Mouse (Mus musculus) CH12.LX (cell line): Measurements from ENCODE around the gene Atmin. TPM values are rescaled to one million over a fixed set of nuclear protein-coding genes. Genes with fewer than 3 reads are reported as not detected.

Experiments used
- DNase-seq: peaks from one replicate; pipeline ENCODE4 v3.0.0-alpha.2; 2013; ENCODE audit errors: extremely low read depth
- H3K27ac ChIP-seq: 2 replicates; pipeline ENCODE4 v1.5.1; 2012; ENCODE audit warnings: low read depth, mild to moderate bottlenecking, control low read depth, moderate library complexity; ENCODE audit not compliant: insufficient read depth
- H3K27me3 ChIP-seq: replicated peaks from 2 replicates; pipeline ENCODE3; 2012; ENCODE audit warnings: inconsistent platforms
- H3K36me3 ChIP-seq, 2 experiments: replicated peaks in 1 of 2; 2 replicates each; pipeline versions ENCODE3 to v1.6.1; 2012; ENCODE audit warnings: inconsistent platforms in 1 of 2, low read length in 1 of 2, mild to moderate bottlenecking in 1 of 2, mixed read lengths in 1 of 2, moderate library complexity in 1 of 2; ENCODE audit not compliant: control insufficient read depth in 1 of 2, insufficient read depth in 1 of 2
- H3K4me1 ChIP-seq, 2 experiments: 2 replicates each; pipeline ENCODE4 v1.6.1; 2012; ENCODE audit warnings: inconsistent platforms in 1 of 2, moderate library complexity in 1 of 2; ENCODE audit not compliant: insufficient read depth in 2 of 2, control insufficient read depth in 1 of 2
- H3K4me2 ChIP-seq: 2 replicates; pipeline ENCODE4 v1.6.1; 2012; ENCODE audit warnings: low read depth, mild to moderate bottlenecking, control low read depth; ENCODE audit not compliant: poor library complexity, insufficient read depth, severe bottlenecking
- H3K4me3 ChIP-seq, 3 experiments: fragments of 150-350 bp in 1 of 3; sonication (generic) in 1 of 3; replicated peaks in 1 of 3; 2 replicates each; pipeline versions ENCODE3 to v1.5.1; 2011 to 2012; ENCODE audit warnings: low read depth in 2 of 3, low read length in 2 of 3, mild to moderate bottlenecking in 2 of 3, moderate library complexity in 2 of 3, control low read depth in 1 of 3, improper control_type of control experiment in 1 of 3, inconsistent platforms in 1 of 3, mixed read lengths in 1 of 3; ENCODE audit not compliant: poor library complexity in 1 of 3
- H3K79me2 ChIP-seq: replicated peaks from 2 replicates; pipeline ENCODE4 v1.6.1; 2012; ENCODE audit warnings: mild to moderate bottlenecking, moderate library complexity; ENCODE audit not compliant: control insufficient read depth, poor library complexity, insufficient read depth, severe bottlenecking; ENCODE audit errors: extremely low read depth
- H3K9ac ChIP-seq: 2 replicates; pipeline ENCODE4 v1.6.1; 2012; ENCODE audit warnings: low read depth, mild to moderate bottlenecking, control low read depth, moderate library complexity; ENCODE audit not compliant: insufficient read depth
- H3K9me3 ChIP-seq: replicated peaks from 2 replicates; pipeline ENCODE3; 2012; ENCODE audit warnings: low read length, inconsistent platforms, mixed read lengths
- CHD1 ChIP-seq: IDR thresholded peaks from 2 replicates; pipeline ENCODE4 v1.6.1; 2012; ENCODE audit warnings: low read depth, low read length, improper control_type of control experiment, inconsistent platforms
- CHD2 ChIP-seq: IDR thresholded peaks from 2 replicates; pipeline ENCODE4 v1.6.1; 2011; ENCODE audit warnings: low read length, improper control_type of control experiment
- E2F4 ChIP-seq: IDR thresholded peaks from 2 replicates; pipeline ENCODE4 v1.6.1; 2011; ENCODE audit warnings: low read depth, low read length, improper control_type of control experiment; ENCODE audit not compliant: insufficient replicate concordance
- ELF1 ChIP-seq: IDR thresholded peaks from 2 replicates; pipeline ENCODE4 v1.6.1; 2014; ENCODE audit warnings: low read depth, mild to moderate bottlenecking, inconsistent platforms, low read length, improper control_type of control experiment
- HCFC1 ChIP-seq: IDR thresholded peaks from 2 replicates; pipeline ENCODE4 v1.6.1; 2012; ENCODE audit warnings: low read depth, mild to moderate bottlenecking, inconsistent platforms, low read length, improper control_type of control experiment
- IRF4 ChIP-seq: IDR thresholded peaks from 2 replicates; pipeline ENCODE4 v1.6.1; 2014; ENCODE audit warnings: low read depth, mild to moderate bottlenecking, inconsistent platforms, low read length, improper control_type of control experiment
- JUN ChIP-seq: IDR thresholded peaks from 2 replicates; pipeline ENCODE4 v1.6.1; 2011; ENCODE audit warnings: low read depth, mild to moderate bottlenecking, low read length, improper control_type of control experiment, moderate library complexity; ENCODE audit not compliant: insufficient read depth
- JUND ChIP-seq: conservative IDR thresholded peaks from 2 replicates; pipeline ENCODE4 v1.6.1; 2011; ENCODE audit warnings: low read depth, low read length, improper control_type of control experiment
- KAT2A ChIP-seq: IDR thresholded peaks from 2 replicates; pipeline ENCODE4 v1.6.1; 2012; ENCODE audit warnings: low read length, improper control_type of control experiment, inconsistent platforms; ENCODE audit not compliant: insufficient replicate concordance
- MAZ ChIP-seq: IDR thresholded peaks from 2 replicates; pipeline ENCODE4 v1.6.1; 2012; ENCODE audit warnings: low read depth, mild to moderate bottlenecking, inconsistent platforms, low read length, improper control_type of control experiment, moderate library complexity
- MEF2A ChIP-seq: IDR thresholded peaks from 2 replicates; pipeline ENCODE4 v1.6.1; 2014; ENCODE audit warnings: low read depth, mild to moderate bottlenecking, inconsistent platforms, low read length, improper control_type of control experiment, borderline replicate concordance
- MXI1 ChIP-seq: IDR thresholded peaks from 2 replicates; pipeline ENCODE4 v1.6.1; 2011; ENCODE audit warnings: mild to moderate bottlenecking, low read depth, low read length, improper control_type of control experiment
- NELFE ChIP-seq: IDR thresholded peaks from 2 replicates; pipeline ENCODE4 v1.6.1; 2011; ENCODE audit warnings: low read depth, low read length, improper control_type of control experiment
- NRF1 ChIP-seq: IDR thresholded peaks from 2 replicates; pipeline ENCODE4 v1.6.1; 2014; ENCODE audit warnings: low read depth, mild to moderate bottlenecking, inconsistent platforms, low read length, improper control_type of control experiment, moderate library complexity
- POLR2A ChIP-seq: IDR thresholded peaks from 2 replicates; pipeline ENCODE4 v1.6.1; 2011; ENCODE audit warnings: low read depth, mild to moderate bottlenecking, improper control_type of control experiment, low read length
- POLR2AphosphoS2 ChIP-seq: IDR thresholded peaks from 2 replicates; pipeline ENCODE4 v1.6.1; 2011; ENCODE audit warnings: low read depth, low read length, improper control_type of control experiment
- SIN3A ChIP-seq: IDR thresholded peaks from 2 replicates; pipeline ENCODE4 v1.6.1; 2012; ENCODE audit warnings: low read length, improper control_type of control experiment, inconsistent platforms
- SMC3 ChIP-seq: IDR thresholded peaks from 2 replicates; pipeline ENCODE4 v1.6.1; 2011; ENCODE audit warnings: low read depth, low read length, improper control_type of control experiment
- TBP ChIP-seq: conservative IDR thresholded peaks from 2 replicates; pipeline ENCODE4 v1.6.1; 2011; ENCODE audit warnings: low read depth, low read length, improper control_type of control experiment
- TCF12 ChIP-seq: IDR thresholded peaks from 2 replicates; pipeline ENCODE4 v1.6.1; 2014; ENCODE audit warnings: low read depth, mild to moderate bottlenecking, inconsistent platforms, low read length, improper control_type of control experiment
- UBTF ChIP-seq: IDR thresholded peaks from 2 replicates; pipeline ENCODE4 v1.6.1; 2012; ENCODE audit warnings: low read depth, mild to moderate bottlenecking, inconsistent platforms, low read length, improper control_type of control experiment, moderate library complexity
- ZKSCAN1 ChIP-seq: IDR thresholded peaks from 2 replicates; pipeline ENCODE4 v1.6.1; 2012; ENCODE audit warnings: low read depth, inconsistent platforms, low read length, improper control_type of control experiment, borderline replicate concordance
- ZMIZ1 ChIP-seq: IDR thresholded peaks from 2 replicates; pipeline ENCODE4 v1.6.1; 2012; ENCODE audit warnings: low read depth, mild to moderate bottlenecking, inconsistent platforms, low read length, improper control_type of control experiment
- dilution Hi-C: fragments of 300-500 bp; cut with MboI; formaldehyde crosslinking; loops from 2 replicates; pipeline ENCODE4 v1.14.3; 2020; ENCODE audit warnings: low sequenced_read_pairs; ENCODE audit not compliant: extremely low pct_unique_long_range_greater_than_20kb, extremely low pct_ligation_motif_present
- in situ Hi-C: fragments of 300-500 bp; cut with MboI; formaldehyde crosslinking; loops from 3 replicates; pipeline ENCODE4 v1.14.3; 2019; ENCODE audit warnings: low sequenced_read_pairs, low pct_ligation_motif_present, low pct_unique_long_range_greater_than_20kb, mixed read lengths
- polyA plus RNA-seq: library from polyadenylated mRNA; unstranded; fragments of >175 nt; gene quantifications from 2 replicates; pipeline ENCODE4 v1.2.1, GENCODE M21; 2012; ENCODE audit warnings: low read depth; ENCODE audit not compliant: insufficient read length
- total RNA-seq, 2 experiments: library from RNA; depleted of rRNA; stranded (reverse); fragments of 300-350 nt in 1 of 2; fragments of >200 nt in 1 of 2; gene quantifications; 2 replicates each; pipeline ENCODE4 v1.2.3; 2012 to 2014

Gene Atmin
- total and polyA plus RNA-seq, 3 experiments, result 9.3 to 22.0 (median 14.8) TPM

DNA sequence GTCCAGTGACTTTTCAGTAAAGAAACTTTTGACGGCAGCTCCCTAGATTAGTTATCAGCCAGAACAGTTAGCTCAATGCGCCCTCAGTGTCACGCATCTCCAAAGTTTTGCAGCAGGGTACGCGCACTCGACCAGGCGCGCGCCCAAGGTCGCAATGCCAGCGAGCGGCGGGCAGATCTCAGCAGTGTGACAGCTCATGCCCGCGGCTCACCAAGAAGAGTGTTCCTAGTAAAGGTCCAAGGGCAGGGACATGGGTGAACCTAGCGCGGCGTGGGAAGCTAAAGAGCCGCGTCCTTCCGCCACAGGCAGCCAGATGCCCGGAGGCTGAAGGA is 22.2 kb upstream of the Atmin start:
- dilution Hi-C loops (no loop called here), in situ Hi-C loops (loop anchor here (5.0 kb wide), 2 partner anchors 34 to 71 kb away; partner anchors contain the start of gene Gcsh)
- H3K4me3 ChIP-seq, result peak overlapping the region; percentile 69 to 89 (median 70)
- peak overlapping the region; percentile 92 for H3K4me2 ChIP-seq
- H3K36me3 ChIP-seq, result peaks cover 17 to 47% of the 10 kb centered on the region in 2 experiments
- no peaks in the 10 kb centered on the region for H3K27me3 ChIP-seq
- peaks cover 5% of the 10 kb centered on the region; the same call in 1 of the 2 replicates for H3K79me2 ChIP-seq
- no peak for DNase-seq
- peak overlapping the region; percentile 72 for H3K27ac ChIP-seq
- peak overlapping the region; percentile 62 for H3K9ac ChIP-seq
- TF ChIP-seq UBTF (peak; percentile 75; the same call in 1 of the 2 replicates), SIN3A (0 out of 2 replicates have a peak, but pooled peaks have one; percentile 88), ZKSCAN1 (no peak), MXI1 (peak; percentile 91; the same call in 1 of the 2 replicates), ZMIZ1 (no peak), TCF12 (peak; percentile 71; the same call in 1 of the 2 replicates), MEF2A (0 out of 2 replicates have a peak, but pooled peaks have one; percentile 19)
- H3K9me3 ChIP-seq, result no peaks in the 10 kb centered on the region
- H3K4me1 ChIP-seq, result peaks cover 3 to 25% of the 10 kb centered on the region in 2 experiments

DNA sequence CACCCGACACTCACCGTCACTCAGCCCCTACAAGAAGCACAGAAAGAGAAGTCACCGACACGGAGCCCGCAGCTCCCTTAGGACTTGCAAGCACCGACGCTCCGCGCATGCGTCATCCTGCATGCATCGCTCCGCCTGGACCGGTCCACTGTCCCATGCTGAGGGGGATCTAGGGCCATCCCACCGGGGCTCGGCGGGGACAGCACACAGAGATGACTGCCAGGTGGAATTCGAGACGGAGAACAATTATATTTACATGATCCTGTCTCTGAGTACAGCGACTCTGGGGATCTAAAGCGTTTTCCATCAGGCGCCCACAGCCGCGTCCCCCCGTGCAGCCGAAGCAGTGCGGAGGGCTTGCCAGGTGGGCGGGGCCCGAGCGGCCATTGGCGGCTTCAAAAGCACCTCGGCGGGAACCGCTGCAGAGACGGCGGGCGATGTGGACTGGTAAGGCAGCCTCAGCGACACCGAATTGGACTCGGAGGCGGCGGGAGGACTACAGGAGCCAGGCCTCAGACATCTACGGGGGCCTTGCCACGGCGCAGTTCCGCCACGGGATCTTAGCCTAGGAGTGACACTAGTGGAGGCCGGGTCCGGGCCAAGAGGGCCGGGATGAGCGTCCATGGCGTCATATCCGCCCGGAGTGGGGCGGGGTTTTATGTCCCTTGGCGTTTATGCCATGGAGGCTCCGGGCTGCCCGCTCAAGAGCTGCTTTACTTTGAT is 21.7 kb upstream of the Atmin start, which contains the start of the genes Cmc2 and Cenpn:
TSS of gene Cmc2 (minus strand) at position 119 of the 723 bp plus-strand sequence.
TSS of gene Cenpn (plus strand) at position 394 of the 723 bp plus-strand sequence.
- Histone ChIP-seq H3K27ac (peak within 1 kb of the TSS; percentile 72), H3K36me3 (peaks cover 15 to 47% of the 10 kb centered on the region in 2 experiments), H3K79me2 (peaks cover 5% of the 10 kb centered on the region; the same call in 1 of the 2 replicates), H3K9me3 (no peaks in the 10 kb centered on the region), H3K4me1 (peaks cover 3 to 25% of the 10 kb centered on the region in 2 experiments), H3K4me2 (peak within 1 kb of the TSS; percentile 92), H3K27me3 (no peaks in the 10 kb centered on the region), H3K9ac (peak within 1 kb of the TSS; percentile 62), H3K4me3 (peak within 1 kb of the TSS; percentile 70 to 89 (median 71))
- TF ChIP-seq E2F4 (0 out of 2 replicates have a peak, but pooled peaks have one; percentile 84), JUN (no peak), JUND (0 out of 2 replicates have a peak, but pooled peaks have one; percentile 13), ELF1 (peak; percentile 69), NELFE (peak; percentile 85), MAZ (0 out of 2 replicates have a peak, but pooled peaks have one; percentile 45), SIN3A (peak; percentile 77), IRF4 (peak; percentile 14; the same call in 1 of the 2 replicates), ZMIZ1 (peak; percentile 84), POLR2A (peak; percentile 95), CHD1 (peak; percentile 100), HCFC1 (peak; percentile 84), POLR2AphosphoS2 (peak; percentile 81), CHD2 (no peak), KAT2A (peak; percentile 79; the same call in 1 of the 2 replicates), TBP (peak; percentile 73), SMC3 (no peak), TCF12 (peak; percentile 49), MEF2A (no peak), NRF1 (peak; percentile 87)
- DNase-seq, result peak; percentile 95
- in situ Hi-C loops (loop anchor here (5.0 kb wide), 2 partner anchors 34 to 71 kb away; partner anchors contain the start of gene Gcsh), dilution Hi-C loops (no loop called here)
